Mouse (Mus musculus): ENCODE measurements around the gene Wwox. TPM values are rescaled to one million over a fixed set of nuclear protein-coding genes. Genes with fewer than 3 reads are reported as not detected.

Gene Wwox
- total and polyA plus RNA-seq, 3 experiments = 7.8 to 11.5 (median 9.1) TPM

DNA sequence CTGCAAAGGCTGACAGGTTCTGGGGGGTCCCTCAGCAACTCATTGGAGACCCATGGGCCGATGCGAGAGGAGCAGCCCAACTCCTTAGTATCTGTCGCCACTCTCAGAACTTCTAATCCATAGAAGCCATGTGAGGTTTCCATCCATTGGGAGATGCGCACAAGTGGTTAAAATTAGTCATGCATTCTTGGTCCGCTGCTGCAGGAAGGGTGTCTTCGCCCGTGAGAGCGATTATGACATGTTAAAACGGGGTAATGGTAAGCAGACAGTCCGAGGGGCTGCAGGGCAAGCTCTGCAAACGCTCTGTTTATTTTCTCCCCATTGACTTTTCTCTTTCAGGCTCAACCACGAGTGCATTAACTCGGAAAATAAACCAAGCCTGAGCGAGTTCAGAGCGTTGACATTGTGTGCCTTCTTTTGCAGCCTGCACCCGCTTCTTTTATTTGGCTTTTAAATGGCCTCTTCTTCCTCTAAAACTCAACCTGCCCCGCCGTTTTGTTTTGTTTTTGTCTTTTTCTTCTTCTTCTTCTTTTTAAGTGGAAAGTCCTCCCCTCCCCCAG is 492.7 kb downstream of the Wwox start:
- in situ Hi-C loops (cut with MboI; ENCODE audit: low pct_ligation_motif_present, low pct_unique_long_range_greater_than_20kb, low sequenced_read_pairs) (no loop called here), dilution Hi-C loops (cut with MboI; ENCODE audit: extremely low pct_ligation_motif_present, extremely low pct_unique_long_range_greater_than_20kb, low sequenced_read_pairs) (no loop called here)
- Histone ChIP-seq H3K9ac (ENCODE audit: insufficient read depth, low read depth) (no peak overlapping the region), H3K9me3 (replicated peaks; ENCODE audit: low read length) (no peaks in the 10 kb centered on the region), H3K27ac (ENCODE audit: insufficient read depth, low read depth) (no peak overlapping the region), H3K79me2 (replicated peaks; ENCODE audit: control insufficient read depth, extremely low read depth, insufficient read depth, poor library complexity, severe bottlenecking) (no peaks in the 10 kb centered on the region), H3K36me3 (replicated peaks in 1 of 2; ENCODE audit: control insufficient read depth in 1 of 2, insufficient read depth in 1 of 2, low read length in 1 of 2) (no peaks in the 10 kb centered on the region), H3K4me1 (ENCODE audit: control insufficient read depth in 1 of 2, insufficient read depth in 2 of 2) (peaks cover 0 to 5% of the 10 kb centered on the region in 2 experiments; a peak in 1 of 4 replicates), H3K4me2 (ENCODE audit: insufficient read depth, low read depth, poor library complexity, severe bottlenecking) (no peak overlapping the region), H3K27me3 (replicated peaks) (no peaks in the 10 kb centered on the region), H3K4me3 (replicated peaks in 1 of 3; ENCODE audit: low read depth in 2 of 3, low read length in 2 of 3, poor library complexity in 1 of 3) (no peak overlapping the region)
- no peak for DNase-seq (ENCODE audit: extremely low read depth)
- no peak for TF ChIP-seq CHD2 (IDR thresholded peaks at IDR 0.05; ENCODE audit: low read length)

DNA sequence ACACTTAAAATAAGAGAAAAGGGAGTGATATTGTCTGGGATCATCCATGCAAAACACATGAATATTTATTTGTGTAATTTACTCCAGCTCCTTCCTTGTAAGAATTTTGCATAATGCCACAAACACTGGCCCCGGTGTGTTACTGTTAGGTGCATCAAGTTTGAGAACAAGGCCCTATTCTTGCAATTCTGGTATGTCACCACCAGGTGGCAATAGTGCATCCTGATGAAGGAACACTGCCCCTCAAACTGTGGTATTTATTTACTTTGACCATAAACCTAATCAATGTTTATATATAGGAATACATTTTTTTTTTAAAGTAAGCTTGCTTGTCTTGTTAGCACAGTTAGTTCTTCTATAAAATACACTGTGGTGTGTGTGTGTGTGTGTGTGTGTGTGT is 493.8 kb downstream of the Wwox start:
- Histone ChIP-seq H3K79me2 (replicated peaks; ENCODE audit: control insufficient read depth, extremely low read depth, insufficient read depth, poor library complexity, severe bottlenecking) (no peaks in the 10 kb centered on the region), H3K36me3 (replicated peaks in 1 of 2; ENCODE audit: control insufficient read depth in 1 of 2, insufficient read depth in 1 of 2, low read length in 1 of 2) (no peaks in the 10 kb centered on the region), H3K4me2 (ENCODE audit: insufficient read depth, low read depth, poor library complexity, severe bottlenecking) (no peak overlapping the region), H3K27me3 (replicated peaks) (no peaks in the 10 kb centered on the region), H3K4me3 (replicated peaks in 1 of 3; ENCODE audit: low read depth in 2 of 3, low read length in 2 of 3, poor library complexity in 1 of 3) (no peak overlapping the region), H3K9me3 (replicated peaks; ENCODE audit: low read length) (no peaks in the 10 kb centered on the region), H3K27ac (ENCODE audit: insufficient read depth, low read depth) (no peak overlapping the region), H3K9ac (ENCODE audit: insufficient read depth, low read depth) (no peak overlapping the region), H3K4me1 (ENCODE audit: control insufficient read depth in 1 of 2, insufficient read depth in 2 of 2) (no peaks in the 10 kb centered on the region)
- TF ChIP-seq RAD21 (IDR thresholded peaks at IDR 0.05; ENCODE audit: low read depth, low read length) (peak; percentile 33), SMC3 (IDR thresholded peaks at IDR 0.05; ENCODE audit: low read depth, low read length) (peak; percentile 35), JUN (IDR thresholded peaks at IDR 0.05; ENCODE audit: insufficient read depth, low read depth, low read length) (no peak), CTCF (conservative IDR thresholded peaks at IDR 0.05 in 1 of 2, IDR thresholded peaks at IDR 0.05 in 1 of 2; ENCODE audit: low read depth in 2 of 2, low read length in 2 of 2) (peak; percentile 50 to 55; a peak in 3 of 4 replicates)
- in situ Hi-C loops (cut with MboI; ENCODE audit: low pct_ligation_motif_present, low pct_unique_long_range_greater_than_20kb, low sequenced_read_pairs) = no loop called here
- dilution Hi-C loops (cut with MboI; ENCODE audit: extremely low pct_ligation_motif_present, extremely low pct_unique_long_range_greater_than_20kb, low sequenced_read_pairs) = no loop called here
- peak; percentile 31 for DNase-seq (ENCODE audit: extremely low read depth)

DNA sequence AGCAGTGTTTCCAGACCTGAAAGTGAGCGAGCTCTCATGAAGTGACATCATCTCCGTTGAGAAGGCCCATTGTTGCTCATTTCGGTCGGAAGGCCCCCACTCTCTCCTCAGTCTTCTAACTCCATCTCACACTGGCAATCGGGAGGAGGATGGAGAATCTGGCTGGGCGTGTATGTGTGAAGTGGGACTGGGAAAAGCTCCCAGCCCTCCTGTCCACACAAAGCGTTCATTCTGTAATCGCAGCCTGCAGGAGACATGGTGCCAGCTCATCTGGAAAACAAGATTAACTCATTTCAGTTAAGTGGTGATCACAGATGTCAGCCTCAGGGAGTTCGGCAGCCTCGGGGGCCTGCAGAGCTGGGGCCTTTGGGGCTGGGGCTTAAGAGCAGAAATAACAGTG is 497.4 kb downstream of the Wwox start:
- Histone ChIP-seq H3K4me2 (ENCODE audit: insufficient read depth, low read depth, poor library complexity, severe bottlenecking) (no peak overlapping the region), H3K9me3 (replicated peaks; ENCODE audit: low read length) (no peaks in the 10 kb centered on the region), H3K27ac (ENCODE audit: insufficient read depth, low read depth) (no peak overlapping the region), H3K4me3 (replicated peaks in 1 of 3; ENCODE audit: low read depth in 2 of 3, low read length in 2 of 3, poor library complexity in 1 of 3) (no peak overlapping the region), H3K36me3 (replicated peaks in 1 of 2; ENCODE audit: control insufficient read depth in 1 of 2, insufficient read depth in 1 of 2, low read length in 1 of 2) (no peaks in the 10 kb centered on the region), H3K27me3 (replicated peaks) (no peaks in the 10 kb centered on the region), H3K79me2 (replicated peaks; ENCODE audit: control insufficient read depth, extremely low read depth, insufficient read depth, poor library complexity, severe bottlenecking) (no peaks in the 10 kb centered on the region), H3K9ac (ENCODE audit: insufficient read depth, low read depth) (no peak overlapping the region), H3K4me1 (ENCODE audit: control insufficient read depth in 1 of 2, insufficient read depth in 2 of 2) (no peaks in the 10 kb centered on the region)
- DNase-seq (ENCODE audit: extremely low read depth) = no peak
- in situ Hi-C loops (cut with MboI; ENCODE audit: low pct_ligation_motif_present, low pct_unique_long_range_greater_than_20kb, low sequenced_read_pairs) (no loop called here), dilution Hi-C loops (cut with MboI; ENCODE audit: extremely low pct_ligation_motif_present, extremely low pct_unique_long_range_greater_than_20kb, low sequenced_read_pairs) (no loop called here)
- no peak for TF ChIP-seq ZMIZ1 (IDR thresholded peaks at IDR 0.05; ENCODE audit: low read depth, low read length)
- TF ChIP-seq POLR2AphosphoS2 (IDR thresholded peaks at IDR 0.05; ENCODE audit: low read depth, low read length) = no peak
- TF ChIP-seq SMC3 (IDR thresholded peaks at IDR 0.05; ENCODE audit: low read depth, low read length) = no peak
- TF ChIP-seq NELFE (IDR thresholded peaks at IDR 0.05; ENCODE audit: low read depth, low read length) = no peak
- TF ChIP-seq ZNF384 (IDR thresholded peaks at IDR 0.05; ENCODE audit: low read depth, low read length) = no peak
- no peak for TF ChIP-seq CHD2 (IDR thresholded peaks at IDR 0.05; ENCODE audit: low read length)
- TF ChIP-seq BHLHE40 (IDR thresholded peaks at IDR 0.05; ENCODE audit: low read depth, low read length) = no peak
- no peak for TF ChIP-seq POLR2A (IDR thresholded peaks at IDR 0.05; ENCODE audit: low read depth, low read length)
- TF ChIP-seq E2F4 (IDR thresholded peaks at IDR 0.05; ENCODE audit: insufficient replicate concordance, low read depth, low read length) = no peak
- TF ChIP-seq USF1 (IDR thresholded peaks at IDR 0.05; ENCODE audit: low read depth, low read length) = no peak
- no peak for TF ChIP-seq TBP (conservative IDR thresholded peaks at IDR 0.05; ENCODE audit: low read depth, low read length)
- no peak for TF ChIP-seq ETS1 (conservative IDR thresholded peaks at IDR 0.05; ENCODE audit: low read depth, low read length)
- TF ChIP-seq JUN (IDR thresholded peaks at IDR 0.05; ENCODE audit: insufficient read depth, low read depth, low read length) = no peak
- no peak for TF ChIP-seq MEF2A (IDR thresholded peaks at IDR 0.05; ENCODE audit: borderline replicate concordance, low read depth, low read length)
- TF ChIP-seq MXI1 (IDR thresholded peaks at IDR 0.05; ENCODE audit: low read depth, low read length) = no peak
- TF ChIP-seq HCFC1 (IDR thresholded peaks at IDR 0.05; ENCODE audit: low read depth, low read length) = no peak
- TF ChIP-seq EP300 (IDR thresholded peaks at IDR 0.05; ENCODE audit: low read length) = no peak
